ENCODE assay signal across 27 mouse cellular contexts in genomic region chr9:48404687-48405086, GRCm38 (mm10). TPM values are rescaled to one million over a fixed set of nuclear protein-coding genes. Genes with fewer than 3 reads are reported as not detected.
"Had no signal": no experiment of that assay in that cellular context is flagged by ENCODE, and none has a peak within 500 bp of the region (broad histone marks: within the 10 kb centered on the region; RNA-seq: fewer than 3 reads in every experiment).

No protein-coding gene starts in this region.

- H3K9ac ChIP-seq: embryonic facial prominence, embryonic 12.5 days; embryonic facial prominence, embryonic 13.5 days; embryonic facial prominence, embryonic 15.5 days; forebrain, embryonic 12.5 days; forebrain, embryonic 13.5 days; forebrain, embryonic 15.5 days; forebrain, postnatal 0 days had no signal

- H3K27ac ChIP-seq: embryonic facial prominence, embryonic 10.5 days; embryonic facial prominence, embryonic 12.5 days; embryonic facial prominence, embryonic 13.5 days; embryonic facial prominence, embryonic 15.5 days; forebrain, embryonic 10.5 days; forebrain, embryonic 12.5 days; forebrain, embryonic 13.5 days; forebrain, embryonic 15.5 days; gastrocnemius, adult 2 months; heart, adult 2 months had no signal

- H3K4me2 ChIP-seq: embryonic facial prominence, embryonic 12.5 days; embryonic facial prominence, embryonic 13.5 days; embryonic facial prominence, embryonic 15.5 days; forebrain, embryonic 12.5 days; forebrain, embryonic 13.5 days; forebrain, embryonic 15.5 days had no signal

- H3K36me3 ChIP-seq: embryonic facial prominence, embryonic 10.5 days; embryonic facial prominence, embryonic 12.5 days; embryonic facial prominence, embryonic 13.5 days; embryonic facial prominence, embryonic 15.5 days; forebrain, embryonic 10.5 days; forebrain, embryonic 12.5 days; forebrain, embryonic 15.5 days had no signal

- DNase-seq: cerebellum, adult 8-10 months; cerebellum, adult 9-10 months; cerebellum, adult 9-11 months; cerebellum, postnatal 10 days; cerebellum, postnatal 14 days; cerebellum, postnatal 25 days; cerebellum, postnatal 36 days; embryo, embryonic 11 days; forebrain, postnatal 0 days; gastrocnemius, adult 2 months; gastrocnemius, postnatal 10 days; gastrocnemius, postnatal 14 days; gastrocnemius, postnatal 25 days; gastrocnemius, postnatal 36 days; heart, adult 18-20 months; heart, adult 2 months had no signal

- H3K9me3 ChIP-seq: embryonic facial prominence, embryonic 10.5 days; embryonic facial prominence, embryonic 12.5 days; embryonic facial prominence, embryonic 13.5 days; embryonic facial prominence, embryonic 15.5 days; forebrain, embryonic 10.5 days; forebrain, embryonic 12.5 days; forebrain, embryonic 13.5 days; forebrain, embryonic 15.5 days had no signal

- H3K4me3 ChIP-seq: embryonic facial prominence, embryonic 10.5 days; embryonic facial prominence, embryonic 12.5 days; embryonic facial prominence, embryonic 13.5 days; embryonic facial prominence, embryonic 15.5 days; erythroblast, embryonic 14.5 days; forebrain, embryonic 10.5 days; forebrain, embryonic 12.5 days; forebrain, embryonic 13.5 days; forebrain, embryonic 15.5 days; gastrocnemius, adult 2 months; heart, adult 2 months had no signal

- ATAC-seq: forebrain, embryonic 13.5 days; forebrain, embryonic 14.5 days; forebrain, embryonic 15.5 days; forebrain, embryonic 16.5 days; forebrain, postnatal 0 days had no signal

- H3K4me1 ChIP-seq: embryonic facial prominence, embryonic 10.5 days; embryonic facial prominence, embryonic 12.5 days; embryonic facial prominence, embryonic 13.5 days; embryonic facial prominence, embryonic 15.5 days; forebrain, embryonic 10.5 days; forebrain, embryonic 12.5 days; forebrain, embryonic 13.5 days; forebrain, embryonic 15.5 days had no signal

- H3K27me3 ChIP-seq: embryonic facial prominence, embryonic 12.5 days; embryonic facial prominence, embryonic 13.5 days; embryonic facial prominence, embryonic 15.5 days; forebrain, embryonic 12.5 days; forebrain, embryonic 13.5 days; forebrain, embryonic 15.5 days had no signal

RNA-seq across cellular contexts. Expression of gene Nxpe2, which starts 51.4 kb away (rescaled TPM):
- total RNA-seq: forebrain, postnatal 0 days had no signal
